Mouse (Mus musculus): ENCODE data around the gene Bmper. TPM values are rescaled to one million over a fixed set of nuclear protein-coding genes. Genes with fewer than 3 reads are reported as not detected.
A peak's percentile ranks its signal among the peaks of the same experiment; 100 is the strongest.

Bmper gene
- polyA plus RNA-seq, 2 experiments = 0.16 to 0.18 TPM

DNA sequence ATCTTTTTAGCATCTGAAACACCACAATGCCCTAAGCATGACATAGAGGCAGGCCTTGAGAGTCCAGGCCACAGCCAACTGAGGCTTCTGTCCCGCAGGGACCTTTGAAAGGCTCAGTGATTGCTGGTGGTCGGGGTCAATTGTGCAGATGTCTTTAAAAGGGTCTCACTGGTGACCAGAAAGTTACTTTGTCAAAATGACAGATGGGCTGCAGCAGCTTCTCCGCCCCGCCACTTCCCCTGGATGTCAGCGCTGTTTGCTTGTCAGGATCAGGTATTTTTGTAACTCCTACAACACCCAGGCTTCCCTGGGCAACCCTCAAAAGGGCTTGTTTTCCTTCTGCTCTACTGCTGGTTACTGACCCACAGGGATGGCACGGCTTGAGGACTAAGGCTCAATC, 21.0 kb downstream of the Bmper start:
- Histone ChIP-seq H3K9ac (replicated peaks) (no peak overlapping the region), H3K27ac (no peak overlapping the region), H3K4me3 (ENCODE audit: insufficient read depth in 1 of 2, low read depth in 2 of 2, low read length in 2 of 2) (no peak overlapping the region), H3K36me3 (replicated peaks; ENCODE audit: control insufficient read depth, insufficient read depth, low read depth) (no peaks in the 10 kb centered on the region), H3K9me3 (ENCODE audit: control insufficient read depth, low read length) (no peaks in the 10 kb centered on the region), H3K27me3 (ENCODE audit: control insufficient read depth, insufficient read depth, low read length) (no peaks in the 10 kb centered on the region), H3K4me2 (ENCODE audit: low read depth) (no peak overlapping the region), H3K4me1 (replicated peaks; ENCODE audit: control insufficient read depth in 2 of 2, insufficient read depth in 2 of 2, low read length in 1 of 2) (no peaks in the 10 kb centered on the region)
- no peak for ATAC-seq (ENCODE audit: insufficient read depth)
- TF ChIP-seq EP300 (IDR thresholded peaks at IDR 0.05; ENCODE audit: low read depth) = no peak
- TF ChIP-seq CTCF (IDR thresholded peaks at IDR 0.05; ENCODE audit: low read depth) = no peak
- 44% methylated on average over 6 of the region's 6 CpGs for WGBS (ENCODE audit: insufficient replicate concordance)
- DNase-seq (ENCODE audit: low read depth in 3 of 3, low spot score in 3 of 3) = no peak

GRCm38 (mm10) chr9:23246389-23246788, 23.5 kb downstream of the Bmper start:
- no peak overlapping the region for H3K27ac ChIP-seq
- ATAC-seq (ENCODE audit: insufficient read depth) = no peak

DNA sequence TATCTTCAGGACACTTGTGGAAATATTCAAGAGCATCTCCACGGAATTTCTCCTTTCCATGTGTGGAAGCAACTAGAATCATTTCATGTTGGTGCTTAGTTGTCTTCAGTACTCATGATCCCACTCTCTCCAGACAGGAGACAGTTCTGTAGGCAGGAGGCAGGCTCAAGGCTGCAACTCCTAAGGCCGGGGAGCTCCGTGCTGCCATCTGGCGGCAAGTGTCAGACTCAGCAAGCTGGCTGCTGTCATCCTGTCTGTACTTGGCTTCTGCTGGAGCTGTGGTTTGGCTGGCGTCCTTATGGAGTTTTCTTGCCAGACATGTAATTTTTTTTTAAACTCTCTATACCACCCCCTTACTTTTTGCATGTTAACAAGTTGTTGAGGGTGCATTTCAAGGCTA, 27.1 kb downstream of the Bmper start:
- DNase-seq (ENCODE audit: low read depth in 3 of 3, low spot score in 3 of 3) (peak in 2 of 3 experiments; percentile 7 to 15), ATAC-seq (ENCODE audit: insufficient read depth) (no peak)
- Histone ChIP-seq H3K27me3 (ENCODE audit: control insufficient read depth, insufficient read depth, low read length) (no peaks in the 10 kb centered on the region), H3K4me2 (ENCODE audit: low read depth) (no peak overlapping the region), H3K4me3 (ENCODE audit: insufficient read depth in 1 of 2, low read depth in 2 of 2, low read length in 2 of 2) (no peak overlapping the region), H3K9me3 (ENCODE audit: control insufficient read depth, low read length) (no peaks in the 10 kb centered on the region), H3K4me1 (replicated peaks; ENCODE audit: control insufficient read depth in 2 of 2, insufficient read depth in 2 of 2, low read length in 1 of 2) (no peaks in the 10 kb centered on the region), H3K27ac (no peak overlapping the region), H3K36me3 (replicated peaks; ENCODE audit: control insufficient read depth, insufficient read depth, low read depth) (no peaks in the 10 kb centered on the region), H3K9ac (replicated peaks) (no peak overlapping the region)
- 4% methylated on average over 5 of the region's 5 CpGs for WGBS (ENCODE audit: insufficient replicate concordance)
- TF ChIP-seq EP300 (IDR thresholded peaks at IDR 0.05; ENCODE audit: low read depth) (no peak), CTCF (IDR thresholded peaks at IDR 0.05; ENCODE audit: low read depth) (peak; percentile 89)

More at GRCm38 (mm10) chr9:23246389-23246788, 23.5 kb downstream of the Bmper start:
- DNase-seq (ENCODE audit: low read depth in 3 of 3, low spot score in 3 of 3) = no peak
- no peak for TF ChIP-seq EP300 (IDR thresholded peaks at IDR 0.05; ENCODE audit: low read depth)
- H3K4me2 ChIP-seq (ENCODE audit: low read depth) = no peak overlapping the region
- no peak overlapping the region for H3K9ac ChIP-seq (replicated peaks)
- H3K36me3 ChIP-seq (replicated peaks; ENCODE audit: control insufficient read depth, insufficient read depth, low read depth) = no peaks in the 10 kb centered on the region
- no peak overlapping the region for H3K4me3 ChIP-seq (ENCODE audit: insufficient read depth in 1 of 2, low read depth in 2 of 2, low read length in 2 of 2)
- 66% methylated on average over 9 of the region's 9 CpGs for WGBS (ENCODE audit: insufficient replicate concordance)
- H3K4me1 ChIP-seq (replicated peaks; ENCODE audit: control insufficient read depth in 2 of 2, insufficient read depth in 2 of 2, low read length in 1 of 2) = no peaks in the 10 kb centered on the region
- H3K9me3 ChIP-seq (ENCODE audit: control insufficient read depth, low read length) = no peaks in the 10 kb centered on the region
- H3K27me3 ChIP-seq (ENCODE audit: control insufficient read depth, insufficient read depth, low read length) = no peaks in the 10 kb centered on the region

- no peak for ATAC-seq (ENCODE audit: insufficient read depth)
- 67% methylated on average over 6 of the region's 6 CpGs for WGBS (ENCODE audit: insufficient replicate concordance)
- no peak for TF ChIP-seq EP300 (IDR thresholded peaks at IDR 0.05; ENCODE audit: low read depth)
- no peak for TF ChIP-seq CTCF (IDR thresholded peaks at IDR 0.05; ENCODE audit: low read depth)
These were observed 28.1 kb downstream of the Bmper start for GRCm38 (mm10) chr9:23251001-23251400.

GRCm38 (mm10) chr9:23253624-23254023, 30.7 kb downstream of the Bmper start:
- no peaks in the 10 kb centered on the region for H3K9me3 ChIP-seq (ENCODE audit: control insufficient read depth, low read length)
- H3K4me1 ChIP-seq (replicated peaks; ENCODE audit: control insufficient read depth in 2 of 2, insufficient read depth in 2 of 2, low read length in 1 of 2) = no peaks in the 10 kb centered on the region
- H3K4me3 ChIP-seq (ENCODE audit: insufficient read depth in 1 of 2, low read depth in 2 of 2, low read length in 2 of 2) = no peak overlapping the region
- H3K27me3 ChIP-seq (ENCODE audit: control insufficient read depth, insufficient read depth, low read length) = no peaks in the 10 kb centered on the region
- WGBS (ENCODE audit: insufficient replicate concordance) = 73% methylated on average over 6 of the region's 6 CpGs
- no peak overlapping the region for H3K27ac ChIP-seq
- no peaks in the 10 kb centered on the region for H3K36me3 ChIP-seq (replicated peaks; ENCODE audit: control insufficient read depth, insufficient read depth, low read depth)
- no peak overlapping the region for H3K9ac ChIP-seq (replicated peaks)
- H3K4me2 ChIP-seq (ENCODE audit: low read depth) = no peak overlapping the region
- no peak for ATAC-seq (ENCODE audit: insufficient read depth)
- TF ChIP-seq EP300 (IDR thresholded peaks at IDR 0.05; ENCODE audit: low read depth) = no peak
- no peak for TF ChIP-seq CTCF (IDR thresholded peaks at IDR 0.05; ENCODE audit: low read depth)
- DNase-seq (ENCODE audit: low read depth in 3 of 3, low spot score in 3 of 3) = no peak

More at GRCm38 (mm10) chr9:23251001-23251400, 28.1 kb downstream of the Bmper start:
- Histone ChIP-seq H3K27ac (no peak overlapping the region), H3K9me3 (ENCODE audit: control insufficient read depth, low read length) (no peaks in the 10 kb centered on the region), H3K9ac (replicated peaks) (no peak overlapping the region), H3K27me3 (ENCODE audit: control insufficient read depth, insufficient read depth, low read length) (no peaks in the 10 kb centered on the region), H3K36me3 (replicated peaks; ENCODE audit: control insufficient read depth, insufficient read depth, low read depth) (no peaks in the 10 kb centered on the region), H3K4me2 (ENCODE audit: low read depth) (no peak overlapping the region), H3K4me1 (replicated peaks; ENCODE audit: control insufficient read depth in 2 of 2, insufficient read depth in 2 of 2, low read length in 1 of 2) (no peaks in the 10 kb centered on the region), H3K4me3 (ENCODE audit: insufficient read depth in 1 of 2, low read depth in 2 of 2, low read length in 2 of 2) (no peak overlapping the region)
- DNase-seq (ENCODE audit: low read depth in 3 of 3, low spot score in 3 of 3) = no peak
